Mouse (Mus musculus) spleen, adult 2 months (tissue): ENCODE data around the gene Tmem136.

ENCODE experiments used
- CTCF ChIP-seq: fragments of 200-500 bp; IDR thresholded peaks from 2 replicates; pipeline ENCODE4 v1.5.1; 2011; ENCODE audit warnings: mild to moderate bottlenecking, inconsistent platforms; ENCODE audit not compliant: insufficient read depth, insufficient read length, insufficient replicate concordance; ENCODE audit errors: extremely low read depth
- POLR2A ChIP-seq: fragments of 200-500 bp; IDR thresholded peaks from 2 replicates; pipeline ENCODE4 v1.6.1; 2011; ENCODE audit warnings: low read depth, low read length, inconsistent platforms

DNA sequence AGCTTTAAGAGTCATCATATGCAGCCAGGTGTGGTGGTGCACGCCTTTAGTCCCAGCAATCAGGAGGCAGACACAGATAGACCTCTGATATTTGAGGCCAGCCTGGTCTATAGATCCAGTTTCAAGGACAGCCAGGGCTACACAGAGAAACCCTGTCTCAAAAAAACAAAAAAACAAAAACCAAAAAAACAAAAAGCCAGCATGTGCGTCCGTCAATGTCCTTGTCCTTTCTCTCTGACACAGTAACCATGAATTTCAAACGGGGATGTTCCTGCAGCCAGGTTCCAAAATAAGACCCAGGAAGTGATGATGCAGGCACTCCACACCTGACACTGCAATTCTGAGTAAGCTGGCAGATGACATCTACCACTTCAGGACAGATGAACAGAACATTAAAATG, 21.5 kb downstream of the Tmem136 start:
- TF ChIP-seq POLR2A (no peak), CTCF (no peak)
